Mouse (Mus musculus) gastrocnemius, postnatal 36 days (tissue): Measurements from ENCODE around the gene Ifi35. TPM values are rescaled to one million over a fixed set of nuclear protein-coding genes. Genes with fewer than 3 reads are reported as not detected.
"Not testable (repeated sequence)": the region's sequence is repeated elsewhere in the genome, so short reads cannot be mapped to it uniquely, and the experiment has no call there.

ENCODE experiments used
- DNase-seq, 2 experiments: peaks; one replicate each; pipeline ENCODE4 v3.0.0; 2022
- intact Hi-C: fragments of 180-260 bp; cut with DNase I; formaldehyde crosslinking; loops from one replicate; pipeline ENCODE4 v1.15.1; 2025
- long read RNA-seq, 2 experiments: library from polyadenylated mRNA; stranded (forward); transcript quantifications; one replicate each; pipeline ENCODE4 v2.0.0; 2021
- total RNA-seq, 2 experiments: library from RNA; stranded (reverse); gene quantifications; 2 replicates each; pipeline ENCODE4 v1.2.3; 2021

The Ifi35 gene
- total RNA-seq, result 10 to 100 TPM in 1 of 2 experiments, 1 to 10 TPM in 1; 9.1 to 13.0 TPM
- long read RNA-seq, experiment 1, transcript Ifi35-201 (7 exons, 1,362 nt), result major isoform, 10 of 15 reads
- long read RNA-seq, experiment 1, partial matches to known transcripts, result 3 of 15 reads
- long read RNA-seq, experiment 1, other reads (novel, unspliced or antisense), result 2 of 15 reads
- long read RNA-seq, experiment 2, transcript Ifi35-201 (7 exons, 1,362 nt), result major isoform, 11 of 13 reads
- long read RNA-seq, experiment 2, partial matches to known transcripts, result 0 of 13 reads
- long read RNA-seq, experiment 2, other reads (novel, unspliced or antisense), result 2 of 13 reads

- peak; percentile 61 to 72 for DNase-seq
- intact Hi-C loops, result no loop called here
Observed at GRCm38 (mm10) chr11:101448274-101448746, at the start of gene Ifi35. Gene Ifi35 (plus strand): TSS chr11:101448407.

DNA sequence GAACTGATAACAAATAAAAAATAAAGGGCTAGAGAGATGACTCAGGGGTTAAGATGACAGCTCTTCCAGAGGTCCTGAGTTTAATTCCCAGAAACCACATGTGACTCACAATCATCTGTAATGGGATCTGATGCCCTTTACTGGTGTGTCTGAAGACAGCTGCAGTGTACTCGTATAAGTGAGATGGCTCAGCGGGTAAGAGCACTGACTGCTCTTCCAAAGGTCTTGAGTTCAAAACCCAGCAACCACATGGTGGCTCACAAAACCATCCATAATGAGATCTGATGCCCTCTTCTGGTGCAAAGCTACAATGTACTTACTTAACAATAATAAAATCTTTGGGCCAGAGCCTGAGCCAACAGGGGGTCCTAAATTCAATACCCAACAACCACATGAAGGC, 32.9 kb upstream of the Ifi35 start:
- intact Hi-C loops, result no loop called here
- DNase-seq, result no peak

GRCm38 (mm10) chr11:101416433-101417100, 31.6 kb upstream of the Ifi35 start:
- intact Hi-C loops, result no loop called here
- no peak for DNase-seq

- peak; percentile 81 to 86 for DNase-seq
- intact Hi-C loops, result no loop called here
Observed at GRCm38 (mm10) chr11:101417101-101417855, 30.9 kb upstream of the Ifi35 start, which contains the start of gene Aarsd1. Gene Aarsd1 (minus strand): TSS chr11:101417615.

DNA sequence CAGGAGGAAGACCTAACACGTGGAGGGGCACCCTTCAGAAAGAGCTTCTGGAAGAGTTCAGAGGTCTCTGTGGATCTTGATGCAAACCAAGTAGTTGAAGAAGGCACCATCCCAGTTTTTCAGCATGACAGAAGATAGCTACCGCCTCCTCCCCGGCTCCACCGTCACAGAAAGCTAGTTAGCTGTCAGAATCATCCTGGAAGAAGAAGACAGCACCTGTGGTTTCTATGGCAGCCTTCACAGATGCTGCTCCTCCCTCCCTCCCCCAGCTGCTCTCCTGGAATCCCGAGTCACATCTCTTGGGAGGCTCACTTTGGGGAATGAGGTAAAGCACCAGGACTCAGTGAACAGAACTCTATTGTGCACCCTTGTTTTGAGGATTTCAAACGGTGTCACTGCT, 29.2 kb upstream of the Ifi35 start:
- intact Hi-C loops, result no loop called here
- no peak for DNase-seq

DNA sequence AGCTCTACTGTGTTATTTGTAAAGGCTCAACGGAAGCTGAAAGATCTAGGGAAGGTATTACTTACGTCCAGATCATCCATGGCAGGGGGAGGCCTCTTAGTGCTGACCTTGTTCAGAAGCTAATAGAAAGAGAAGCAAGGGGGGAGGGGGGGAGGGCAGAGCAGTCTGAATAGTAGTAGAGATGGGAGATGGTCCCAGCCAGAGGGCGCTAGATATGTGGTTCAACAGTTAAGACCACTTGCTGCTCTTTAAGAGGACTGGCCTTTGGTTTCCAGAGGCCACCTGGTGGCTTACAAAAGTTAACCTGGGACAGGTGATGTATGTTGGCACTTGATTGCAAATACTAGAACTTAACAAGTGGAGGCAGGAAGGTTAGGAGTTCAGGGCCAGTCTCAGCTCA, 28.6 kb upstream of the Ifi35 start:
- intact Hi-C loops, result no loop called here
- DNase-seq, result no peak

DNA sequence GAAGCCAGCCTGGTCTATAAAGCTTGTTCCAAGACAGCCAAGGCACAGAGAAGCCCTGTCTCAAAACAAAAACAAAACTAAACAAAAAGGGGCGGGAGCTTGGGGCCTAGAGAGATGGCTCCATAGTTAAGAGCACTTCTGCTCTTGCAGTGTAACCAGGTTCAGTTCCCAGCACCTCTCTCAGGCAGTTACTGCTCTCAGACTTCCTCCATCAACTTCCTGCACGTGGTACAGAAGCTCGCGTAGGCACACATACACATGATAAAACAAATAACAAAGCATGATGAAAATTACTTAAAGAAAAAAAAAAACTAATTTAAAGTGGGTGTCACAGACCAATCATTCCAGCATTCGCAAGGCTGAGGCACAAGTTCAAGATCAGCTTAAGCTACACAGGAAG, 28.1 kb upstream of the Ifi35 start:
- no peak for DNase-seq
- intact Hi-C loops, result no loop called here

DNA sequence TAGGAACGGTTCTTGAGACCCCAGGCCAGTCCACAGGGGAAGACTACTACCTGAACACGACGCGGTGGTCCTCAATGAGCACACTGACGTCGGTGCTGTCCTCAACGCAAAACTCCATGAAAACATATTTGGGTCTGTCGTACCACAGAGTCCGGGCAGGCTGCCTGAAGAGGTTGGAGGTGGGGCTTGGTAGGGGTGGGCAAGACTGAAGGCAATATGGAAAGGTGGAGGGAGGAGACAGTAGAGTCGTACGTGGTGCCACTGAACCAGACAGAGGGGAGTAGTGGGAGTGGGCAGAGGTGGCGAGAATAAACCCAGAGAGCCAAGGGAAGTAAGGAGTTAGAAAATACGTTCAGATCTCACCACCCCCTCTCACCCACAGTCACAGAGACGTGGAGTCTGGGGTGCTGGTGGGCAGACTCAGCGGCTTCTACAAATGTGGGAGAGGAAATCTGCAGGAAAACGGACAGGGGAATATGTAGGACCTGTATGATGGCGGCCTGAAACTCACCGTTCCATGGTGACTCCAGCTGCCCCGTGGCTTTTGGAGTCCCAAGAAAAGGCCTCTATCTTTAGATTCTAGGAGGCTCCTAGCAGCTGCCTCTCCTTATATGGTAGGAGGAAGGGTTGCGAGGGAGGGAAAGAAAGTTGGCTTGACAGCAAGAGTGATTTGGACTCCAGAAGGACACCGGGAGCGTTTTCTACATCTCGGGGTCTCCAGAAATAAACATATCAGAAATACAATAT, 23.9 kb upstream of the Ifi35 start, which contains the start of gene Gm27029:
Gene Gm27029 (minus strand): TSS at position 692 of the 747 bp plus-strand sequence.
- DNase-seq, result peak in 1 of 2 experiments; percentile 21
- intact Hi-C loops, result no loop called here

GRCm38 (mm10) chr11:101424925-101425813, 23.0 kb upstream of the Ifi35 start, which contains the start of the genes Rundc1 and Ptges3l:
Gene Rundc1 (plus strand): TSS chr11:101425085.
Gene Ptges3l (minus strand): TSS chr11:101425333.
- intact Hi-C loops, result no loop called here
- DNase-seq, result peak; percentile 96 to 99

DNA sequence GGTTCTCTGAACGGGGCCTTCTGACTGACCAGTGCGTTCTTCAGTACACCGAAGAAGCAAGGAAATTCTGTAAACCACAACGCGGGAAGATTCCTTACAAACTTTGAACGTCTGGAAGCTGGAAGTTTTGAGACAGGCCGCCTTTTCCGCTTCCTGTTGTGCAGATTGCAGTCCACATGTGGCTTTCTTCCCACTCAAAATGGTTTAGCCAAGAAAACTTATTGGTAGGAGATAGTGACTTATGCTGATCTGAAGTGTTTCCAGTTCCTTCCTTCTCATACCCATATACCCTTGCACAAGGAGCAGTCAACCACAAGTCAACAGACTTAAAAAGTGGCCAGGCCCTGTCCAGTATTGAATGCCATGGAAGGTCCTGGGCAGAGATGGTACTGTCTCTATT, 22.0 kb upstream of the Ifi35 start:
- intact Hi-C loops, result no loop called here

GRCm38 (mm10) chr11:101431327-101431726, 16.9 kb upstream of the Ifi35 start:
- intact Hi-C loops, result no loop called here
- no peak for DNase-seq

More for the DNA sequence above, 22.0 kb upstream of the Ifi35 start:
- no peak for DNase-seq

DNA sequence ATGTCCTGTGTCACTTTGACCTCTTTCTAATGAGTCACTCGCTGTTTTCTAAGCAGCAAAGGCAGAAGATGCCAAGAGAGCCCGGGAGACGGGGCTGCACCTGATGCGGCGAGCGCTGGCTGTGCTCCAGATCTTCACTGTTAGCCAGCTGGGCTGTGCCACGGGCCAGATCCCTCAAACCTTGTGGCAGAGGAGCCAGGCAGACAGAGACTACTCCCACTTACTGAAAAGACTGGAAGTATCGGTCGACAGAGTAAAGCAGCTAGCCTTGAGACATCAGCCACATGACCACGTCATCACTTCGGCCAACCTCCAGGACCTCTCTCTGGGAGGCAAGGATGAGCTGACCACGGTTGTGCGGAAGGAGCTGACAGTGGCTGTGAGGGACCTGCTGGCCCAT, 14.8 kb upstream of the Ifi35 start:
- intact Hi-C loops, result no loop called here
- DNase-seq, result no peak

GRCm38 (mm10) chr11:101435831-101436230, 12.4 kb upstream of the Ifi35 start:
- intact Hi-C loops, result no loop called here
- no peak for DNase-seq

DNA sequence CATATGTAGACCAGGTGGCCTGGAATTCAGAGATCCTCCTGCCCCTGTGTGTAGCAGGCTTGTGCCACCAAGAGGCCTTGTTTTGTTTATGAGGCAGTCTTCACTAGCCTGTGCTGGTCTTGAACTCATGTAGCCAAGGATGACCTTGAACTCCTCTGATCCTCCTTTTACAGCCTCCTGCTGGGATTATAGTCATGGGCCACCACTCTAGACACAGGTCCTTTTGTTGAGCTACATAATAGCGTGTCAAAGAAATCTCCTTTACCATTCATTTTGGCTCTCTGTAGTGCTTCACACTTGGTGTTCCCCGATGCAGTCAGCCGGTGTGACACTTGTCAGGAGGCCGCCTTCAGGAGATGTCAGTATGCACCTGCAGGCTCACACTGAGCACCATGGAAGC, 11.3 kb upstream of the Ifi35 start:
- intact Hi-C loops, result no loop called here
- DNase-seq, result no peak

- DNase-seq, intact Hi-C loops: not testable (repeated sequence)
Observed at GRCm38 (mm10) chr11:101438006-101438405, 10.2 kb upstream of the Ifi35 start.

DNA sequence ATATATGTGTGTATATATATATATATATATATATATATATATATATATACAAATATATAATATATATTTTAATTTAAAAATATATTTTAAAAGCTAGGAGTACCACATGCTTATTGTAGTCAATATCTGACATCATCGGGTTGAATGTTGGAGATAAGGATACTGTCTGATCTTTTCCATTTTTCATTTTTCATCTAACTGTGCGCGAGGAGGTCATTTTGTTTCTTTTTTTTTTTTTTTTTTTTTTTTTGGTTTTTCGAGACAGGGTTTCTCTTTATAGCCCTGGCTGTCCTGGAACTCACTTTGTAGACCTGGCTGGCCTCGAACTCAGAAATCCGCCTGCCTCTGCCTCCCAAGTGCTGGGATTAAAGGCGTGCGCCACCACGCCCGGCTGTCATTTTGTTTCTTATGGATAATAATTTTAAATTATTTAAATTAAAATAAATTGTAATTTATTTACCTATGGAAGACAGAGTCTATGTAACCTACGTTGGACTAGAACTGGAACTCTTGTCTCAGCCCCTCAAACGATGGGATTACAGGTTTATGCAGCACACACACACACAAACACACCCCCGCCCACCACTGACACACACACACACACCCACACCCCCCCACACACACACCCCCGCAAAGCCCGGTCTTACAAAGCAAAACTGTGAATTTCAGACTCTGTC, 6.6 kb upstream of the Ifi35 start:
- DNase-seq, intact Hi-C loops: not testable (repeated sequence)

DNA sequence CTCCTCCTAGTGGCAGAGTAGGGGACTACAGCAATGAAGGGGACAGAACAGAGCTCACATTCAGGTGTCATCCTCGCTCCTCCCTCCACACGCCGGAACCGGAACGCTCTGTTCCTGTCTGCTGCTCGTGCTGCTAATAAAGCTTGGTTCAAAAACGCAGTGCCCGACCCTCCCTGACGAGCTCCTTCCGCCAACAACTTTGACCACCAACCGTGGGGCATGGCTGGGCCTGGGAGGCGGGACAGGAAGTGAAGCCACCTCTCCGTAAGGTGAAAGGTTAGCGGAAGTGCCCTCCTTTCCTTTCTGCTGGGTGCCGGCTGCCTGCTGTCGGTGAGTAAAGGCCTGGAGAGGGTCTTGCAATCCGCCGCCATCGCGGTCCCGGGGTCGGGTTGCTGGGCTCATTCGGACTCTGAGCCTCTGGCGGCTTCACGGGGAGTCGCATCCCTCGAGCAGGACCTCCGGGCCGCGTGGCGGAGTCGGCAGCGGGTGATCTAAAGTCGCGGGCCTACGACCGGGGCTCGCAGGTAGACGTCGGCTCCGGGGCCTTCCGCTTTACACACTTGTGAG, 6.0 kb upstream of the Ifi35 start, which contains the start of gene Rpl27:
Gene Rpl27 (plus strand): TSS at position 172 of the 567 bp plus-strand sequence.
- peak; percentile 90 to 96 for DNase-seq
- intact Hi-C loops, result no loop called here

DNA sequence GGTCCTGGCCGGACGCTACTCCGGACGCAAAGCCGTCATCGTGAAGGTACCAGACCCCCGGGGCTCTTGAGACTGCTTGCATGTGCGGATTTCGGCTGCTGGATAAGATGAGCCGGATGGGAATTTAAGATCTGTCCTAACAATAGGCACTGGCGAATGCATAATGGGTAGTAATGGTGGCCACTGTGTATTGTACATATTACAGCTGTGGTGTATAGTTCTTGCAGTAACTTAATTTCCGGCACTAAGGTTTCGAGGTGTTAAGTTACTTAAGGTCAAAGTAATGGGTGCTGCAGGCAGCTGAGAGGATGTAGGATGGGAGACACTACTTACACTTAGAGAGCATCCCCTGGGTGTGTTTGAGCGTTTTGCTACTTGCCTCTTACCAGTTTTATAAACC, 5.4 kb upstream of the Ifi35 start:
- DNase-seq, result no peak
- intact Hi-C loops, result no loop called here
